Mouse (Mus musculus) CD8-positive naive resting alpha-beta T cell, adult 57 days (primary cell): ENCODE measurements around the gene Ksr2. TPM values are rescaled to one million over a fixed set of nuclear protein-coding genes. Genes with fewer than 3 reads are reported as not detected.

Experiments
- total RNA-seq: library from RNA; stranded (reverse); gene quantifications from one replicate; pipeline ENCODE4 v1.2.4, GENCODE M21; 2023

The Ksr2 gene
- 1.4 TPM for total RNA-seq

DNA sequence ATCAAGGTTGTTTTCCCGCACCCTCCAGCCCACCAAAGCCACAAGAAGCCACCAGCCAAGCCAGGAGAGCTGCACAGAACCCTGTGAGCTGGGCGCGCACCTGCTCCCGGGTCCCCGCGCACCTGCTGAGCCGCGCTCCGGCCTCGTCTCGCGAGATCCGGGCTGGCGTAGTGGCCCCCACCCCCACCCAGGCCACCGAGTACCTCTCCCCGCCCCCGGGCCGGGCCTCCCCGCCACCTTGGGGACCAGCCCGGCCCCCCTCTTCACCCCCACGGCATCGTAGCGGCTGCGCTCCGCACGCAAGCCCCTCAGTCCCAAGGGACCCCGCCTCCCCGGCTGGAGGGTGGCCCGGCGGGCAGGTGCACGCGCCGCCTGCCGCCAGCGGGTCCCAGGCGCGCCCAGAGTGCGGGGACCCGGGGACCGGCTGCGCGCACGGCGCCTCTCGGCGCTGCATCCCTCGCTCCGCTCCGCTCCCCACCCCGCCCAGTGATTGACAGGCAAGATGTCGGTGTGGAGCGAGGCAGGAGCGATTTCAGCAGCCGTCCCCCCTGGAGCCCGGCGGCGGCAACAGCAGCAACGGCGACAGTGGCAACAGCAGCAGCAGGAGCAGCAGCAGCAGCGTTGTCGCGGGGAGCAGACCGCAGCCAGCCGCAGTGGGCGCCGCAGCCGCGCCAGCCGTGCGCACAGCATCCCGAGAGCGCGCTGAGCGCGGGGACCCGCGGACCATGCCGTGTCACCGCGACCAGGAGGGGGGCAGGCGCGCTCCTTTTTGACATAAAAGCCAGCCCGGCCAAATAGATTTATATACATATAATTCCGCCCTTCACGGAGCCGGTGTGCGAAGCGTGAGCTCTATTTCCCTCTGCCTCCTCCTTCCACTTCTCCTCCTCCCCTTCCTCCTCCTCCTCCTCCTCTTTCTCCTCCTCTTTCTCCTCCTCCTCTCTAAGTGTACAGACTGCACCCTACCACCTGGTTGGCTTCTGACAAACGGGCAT, at the start of gene Ksr2:
Gene Ksr2, plus strand, starts transcription at position 494 of the 995 bp plus-strand sequence.

DNA sequence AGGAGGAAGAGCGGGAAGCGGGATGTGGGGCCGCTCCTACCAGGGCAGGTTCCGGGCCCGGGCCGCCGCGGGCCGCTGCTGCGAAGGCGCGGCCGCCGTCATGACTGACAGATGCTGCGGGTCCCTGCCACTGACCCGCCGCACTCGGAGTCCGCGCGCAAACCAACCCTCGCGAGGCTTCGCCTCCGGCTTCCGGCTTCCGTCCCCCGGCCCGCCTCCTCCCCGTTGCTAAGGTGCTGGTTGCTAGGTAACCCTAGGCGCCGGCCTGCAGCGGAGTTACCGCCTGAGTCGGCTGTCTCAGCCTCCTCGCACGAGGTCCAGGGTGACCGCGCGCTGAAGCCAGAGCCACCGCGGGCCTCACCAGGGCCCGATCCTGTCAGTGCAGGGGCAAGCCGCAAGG, 24.9 kb upstream of the Ksr2 start, which contains the start of gene Rfc5:
Gene Rfc5, minus strand, starts transcription at position 171 of the 400 bp plus-strand sequence.

DNA sequence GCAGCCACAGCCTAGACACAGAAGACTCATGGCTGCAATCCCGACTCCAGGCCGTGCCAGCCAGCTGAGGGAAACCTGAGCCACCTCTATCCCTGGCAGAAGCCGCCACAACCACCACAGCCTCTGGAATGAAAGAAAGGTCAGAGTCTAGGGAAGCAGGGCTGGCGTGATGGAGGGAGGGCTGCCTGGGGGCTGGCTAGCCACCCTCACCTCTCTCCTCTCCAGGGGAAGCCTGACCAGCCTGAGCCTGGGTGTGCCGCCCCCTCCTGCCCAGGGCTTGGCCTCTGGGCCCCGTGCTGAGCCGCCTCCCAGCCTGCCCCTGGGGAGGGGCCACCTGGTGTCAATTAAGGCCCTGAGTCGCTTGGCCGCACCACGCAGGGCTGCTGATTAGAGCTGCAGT, 366.9 kb downstream of the Ksr2 start, which contains the start of gene Nos1:
Gene Nos1, plus strand, starts transcription at position 352 of the 400 bp plus-strand sequence.

Other genes starting within 250 kb of the Ksr2 start
- gene Pebp1, start 126.4 kb upstream of the Ksr2 start, total RNA-seq: 107 TPM
- 0.34 TPM for gene Vsig10, start 94.9 kb upstream of the Ksr2 start, total RNA-seq
- 29.2 TPM for gene Wsb2, start 56.7 kb upstream of the Ksr2 start, total RNA-seq
- gene Rfc5, start 25.0 kb upstream of the Ksr2 start, total RNA-seq: 27.6 TPM